In the genomic region with DNA sequence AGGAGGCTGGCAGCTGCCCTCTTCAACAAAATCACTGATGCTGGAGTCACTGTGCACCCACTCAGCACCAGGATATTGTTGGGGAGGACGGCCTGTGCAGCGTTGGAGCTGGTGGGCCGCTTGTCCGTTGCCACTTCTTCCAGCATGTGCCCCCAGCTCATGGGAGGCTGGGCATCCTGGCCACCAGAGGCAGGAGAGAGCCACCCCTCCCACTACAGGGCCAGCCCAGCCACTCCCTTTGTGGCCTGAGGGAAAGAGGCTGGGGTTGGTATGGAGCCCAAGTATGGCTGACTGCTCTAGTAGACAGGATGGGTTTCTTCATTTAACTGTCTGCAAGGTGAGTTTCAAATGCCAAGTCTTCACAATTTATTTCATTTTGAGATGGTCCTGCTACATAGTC, we compare ENCODE assay signal across 17 mouse cellular contexts. TPM values are rescaled to one million over a fixed set of nuclear protein-coding genes. Genes with fewer than 3 reads are reported as not detected.
DNase-seq lines count a peak whose midpoint lies in the region; ATAC-seq and TF ChIP-seq lines count a peak whose summit lies in the region.
"Had no signal": no experiment of that assay in that cellular context is flagged by ENCODE, and none has a peak within 500 bp of the region (broad histone marks: within the 10 kb centered on the region; RNA-seq: fewer than 3 reads in every experiment).

No protein-coding gene starts in this region.

- H3K27ac ChIP-seq in embryonic facial prominence, embryonic 13.5 days, result no peak overlapping the region
- H3K27ac ChIP-seq in embryonic facial prominence, embryonic 10.5 days (replicated peaks), result no peak overlapping the region
- H3K27ac ChIP-seq in hindbrain, embryonic 11.5 days (ENCODE audit: low read depth, low read length), result no peak overlapping the region
- H3K27ac ChIP-seq in hindbrain, embryonic 12.5 days, result no peak overlapping the region
- H3K27ac ChIP-seq in liver, embryonic 14.5 days, result no peak overlapping the region
- no peak overlapping the region for H3K27ac ChIP-seq in liver, embryonic 12.5 days
- no peak overlapping the region for H3K27ac ChIP-seq in cortical plate, adult 2 months (ENCODE audit: insufficient read depth, low read length)
- H3K27ac ChIP-seq: forebrain, embryonic 13.5 days; midbrain, embryonic 13.5 days; neural tube, embryonic 12.5 days had no signal

- H3K9ac ChIP-seq in embryonic facial prominence, embryonic 13.5 days, result 0 out of 2 replicates have a peak overlapping the region, but pooled peaks have one; percentile 11
- H3K9ac ChIP-seq in hindbrain, embryonic 11.5 days (ENCODE audit: low read depth, low read length), result 0 out of 2 replicates have a peak overlapping the region, but pooled peaks have one; percentile 15
- H3K9ac ChIP-seq in hindbrain, embryonic 12.5 days, result no peak overlapping the region
- H3K9ac ChIP-seq in liver, embryonic 14.5 days (replicated peaks), result no peak overlapping the region
- H3K9ac ChIP-seq in liver, embryonic 12.5 days, result no peak overlapping the region
- H3K9ac ChIP-seq: forebrain, embryonic 13.5 days; midbrain, embryonic 13.5 days; neural tube, embryonic 12.5 days had no signal

- 0 out of 2 replicates have a peak, but pooled peaks have one; percentile 6 for TF ChIP-seq CTCF in liver, embryonic 14.5 days (IDR thresholded peaks at IDR 0.05; ENCODE audit: low read depth)
- TF ChIP-seq CTCF in cortical plate, adult 2 months (IDR thresholded peaks at IDR 0.05; ENCODE audit: extremely low read depth, insufficient read depth, low read length), result no peak

- H3K4me3 ChIP-seq in embryonic facial prominence, embryonic 13.5 days, result no peak overlapping the region
- no peak overlapping the region for H3K4me3 ChIP-seq in embryonic facial prominence, embryonic 10.5 days
- H3K4me3 ChIP-seq in hindbrain, embryonic 11.5 days (ENCODE audit: low read depth, low read length), result no peak overlapping the region
- no peak overlapping the region for H3K4me3 ChIP-seq in hindbrain, embryonic 12.5 days
- no peak overlapping the region for H3K4me3 ChIP-seq in liver, embryonic 14.5 days (ENCODE audit: insufficient read depth in 1 of 2, low read depth in 2 of 2, low read length in 2 of 2)
- H3K4me3 ChIP-seq in liver, embryonic 12.5 days, result no peak overlapping the region
- peak overlapping the region; percentile 23; the same call in 1 of the 2 replicates for H3K4me3 ChIP-seq in cortical plate, adult 2 months (ENCODE audit: insufficient read depth, low read length)
- H3K4me3 ChIP-seq: forebrain, embryonic 13.5 days; midbrain, embryonic 13.5 days; neural tube, embryonic 12.5 days had no signal

- 83% methylated on average over 4 of the region's 4 CpGs for WGBS in embryonic facial prominence, embryonic 13.5 days
- 88% methylated on average over 4 of the region's 4 CpGs for WGBS in embryonic facial prominence, embryonic 10.5 days
- WGBS in hindbrain, embryonic 11.5 days, result 97% methylated on average over 4 of the region's 4 CpGs
- 92% methylated on average over 4 of the region's 4 CpGs for WGBS in hindbrain, embryonic 12.5 days
- 62% methylated on average over 4 of the region's 4 CpGs for WGBS in liver, embryonic 14.5 days (ENCODE audit: insufficient replicate concordance)
- WGBS in liver, embryonic 12.5 days (ENCODE audit: insufficient replicate concordance), result 83% methylated on average over 4 of the region's 4 CpGs

- ATAC-seq in embryonic facial prominence, embryonic 13.5 days (ENCODE audit: insufficient number of reproducible peaks, insufficient read depth, low FRiP score, low TSS enrichment, low read depth), result no peak
- ATAC-seq in hindbrain, embryonic 11.5 days (ENCODE audit: low FRiP score), result no peak
- ATAC-seq in hindbrain, embryonic 12.5 days (ENCODE audit: low FRiP score), result no peak
- ATAC-seq in liver, embryonic 14.5 days (ENCODE audit: insufficient read depth), result no peak
- ATAC-seq in liver, embryonic 12.5 days, result no peak
- ATAC-seq: forebrain, embryonic 13.5 days; midbrain, embryonic 13.5 days had no signal

- H3K4me2 ChIP-seq in embryonic facial prominence, embryonic 13.5 days, result no peak overlapping the region
- no peak overlapping the region for H3K4me2 ChIP-seq in hindbrain, embryonic 11.5 days (replicated peaks; ENCODE audit: low read depth, low read length)
- no peak overlapping the region for H3K4me2 ChIP-seq in hindbrain, embryonic 12.5 days (replicated peaks)
- no peak overlapping the region for H3K4me2 ChIP-seq in liver, embryonic 14.5 days (ENCODE audit: low read depth)
- no peak overlapping the region for H3K4me2 ChIP-seq in liver, embryonic 12.5 days
- H3K4me2 ChIP-seq: forebrain, embryonic 13.5 days; midbrain, embryonic 13.5 days; neural tube, embryonic 12.5 days had no signal

- TF ChIP-seq EP300 in liver, embryonic 14.5 days (IDR thresholded peaks at IDR 0.05; ENCODE audit: low read depth), result no peak

- no peaks in the 10 kb centered on the region for H3K9me3 ChIP-seq in embryonic facial prominence, embryonic 13.5 days
- no peaks in the 10 kb centered on the region for H3K9me3 ChIP-seq in embryonic facial prominence, embryonic 10.5 days
- no peaks in the 10 kb centered on the region for H3K9me3 ChIP-seq in hindbrain, embryonic 11.5 days (ENCODE audit: control insufficient read depth, low read length)
- no peaks in the 10 kb centered on the region for H3K9me3 ChIP-seq in hindbrain, embryonic 12.5 days (replicated peaks)
- no peaks in the 10 kb centered on the region for H3K9me3 ChIP-seq in liver, embryonic 14.5 days (ENCODE audit: control insufficient read depth, low read length)
- H3K9me3 ChIP-seq in liver, embryonic 12.5 days (replicated peaks), result no peaks in the 10 kb centered on the region
- H3K9me3 ChIP-seq: forebrain, embryonic 13.5 days; midbrain, embryonic 13.5 days; neural tube, embryonic 12.5 days had no signal

- no peak for TF ChIP-seq POLR2A in cortical plate, adult 2 months (IDR thresholded peaks at IDR 0.05; ENCODE audit: extremely low read depth, insufficient read depth, low read length)

- no peaks in the 10 kb centered on the region; the same call in 1 of the 2 replicates for H3K36me3 ChIP-seq in embryonic facial prominence, embryonic 13.5 days
- no peaks in the 10 kb centered on the region for H3K36me3 ChIP-seq in embryonic facial prominence, embryonic 10.5 days (replicated peaks)
- no peaks in the 10 kb centered on the region for H3K36me3 ChIP-seq in hindbrain, embryonic 11.5 days (ENCODE audit: control insufficient read depth, insufficient read depth, low read length)
- H3K36me3 ChIP-seq in hindbrain, embryonic 12.5 days, result peaks cover 3% of the 10 kb centered on the region; the same call in 1 of the 2 replicates
- no peaks in the 10 kb centered on the region for H3K36me3 ChIP-seq in liver, embryonic 14.5 days (replicated peaks; ENCODE audit: control insufficient read depth, insufficient read depth, low read depth)
- H3K36me3 ChIP-seq in liver, embryonic 12.5 days, result no peaks in the 10 kb centered on the region

- DNase-seq in embryonic facial prominence, embryonic 10.5 days (ENCODE audit: low spot score), result no peak
- DNase-seq in hindbrain, embryonic 11.5 days (ENCODE audit: low spot score), result no peak
- DNase-seq in liver, embryonic 14.5 days (ENCODE audit: low read depth in 3 of 3, low spot score in 3 of 3), result no peak
- no peak for DNase-seq in adrenal gland, adult 2 months
- DNase-seq: adrenal gland, postnatal 25 days; cerebellum, adult 9-11 months; kidney, adult 2 months; kidney, postnatal 14 days; layer of hippocampus, postnatal 36 days; thymus, postnatal 25 days had no signal

- H3K4me1 ChIP-seq in embryonic facial prominence, embryonic 13.5 days, result peaks cover 19% of the 10 kb centered on the region
- peaks cover 59% of the 10 kb centered on the region for H3K4me1 ChIP-seq in embryonic facial prominence, embryonic 10.5 days
- peaks cover 14% of the 10 kb centered on the region for H3K4me1 ChIP-seq in hindbrain, embryonic 11.5 days (replicated peaks; ENCODE audit: control insufficient read depth, insufficient read depth, low read length)
- H3K4me1 ChIP-seq in hindbrain, embryonic 12.5 days, result peaks cover 32% of the 10 kb centered on the region
- H3K4me1 ChIP-seq in liver, embryonic 14.5 days (replicated peaks; ENCODE audit: control insufficient read depth in 2 of 2, insufficient read depth in 2 of 2, low read length in 1 of 2), result no peaks in the 10 kb centered on the region; a peak in 1 of 4 replicates
- H3K4me1 ChIP-seq in liver, embryonic 12.5 days, result peaks cover 9% of the 10 kb centered on the region; the same call in 1 of the 2 replicates
- no peaks in the 10 kb centered on the region for H3K4me1 ChIP-seq in cortical plate, adult 2 months (ENCODE audit: control insufficient read depth, insufficient read depth, low read length)

- H3K27me3 ChIP-seq in embryonic facial prominence, embryonic 13.5 days, result peaks cover 23% of the 10 kb centered on the region
- peaks cover 68% of the 10 kb centered on the region for H3K27me3 ChIP-seq in embryonic facial prominence, embryonic 10.5 days (replicated peaks; ENCODE audit: low read depth, poor library complexity, severe bottlenecking)
- H3K27me3 ChIP-seq in hindbrain, embryonic 11.5 days (ENCODE audit: control insufficient read depth, insufficient read depth, low read length), result peaks cover 5% of the 10 kb centered on the region; the same call in 1 of the 2 replicates
- H3K27me3 ChIP-seq in hindbrain, embryonic 12.5 days, result peaks cover 26% of the 10 kb centered on the region
- no peaks in the 10 kb centered on the region for H3K27me3 ChIP-seq in liver, embryonic 14.5 days (ENCODE audit: control insufficient read depth, insufficient read depth, low read length)
- peaks cover 29% of the 10 kb centered on the region for H3K27me3 ChIP-seq in liver, embryonic 12.5 days (replicated peaks)
- H3K27me3 ChIP-seq: forebrain, embryonic 13.5 days had no signal

RNA-seq across cellular contexts. Expression of a gene that starts 32.2 kb away (rescaled TPM):
- 3.6 and 3.7 TPM in 2 replicates for polyA plus RNA-seq in embryonic facial prominence, embryonic 13.5 days (2015; fragmentation: Nextera tagmentation; extraction: Ambion mirVana)
- 0.84 and 1.6 TPM in 2 replicates for polyA plus RNA-seq in embryonic facial prominence, embryonic 10.5 days (2016; fragmentation: Nextera tagmentation; extraction: Ambion mirVana)
- polyA plus RNA-seq in hindbrain, embryonic 11.5 days (2014; fragmentation: Nextera tagmentation; extraction: Ambion mirVana), result 1.9 TPM in 2 replicates
- 12.6 and 13.5 TPM in 2 replicates for polyA plus RNA-seq in hindbrain, embryonic 12.5 days (2016; fragmentation: Nextera tagmentation; extraction: Ambion mirVana)
- polyA plus RNA-seq in liver, embryonic 14.5 days (2012; rRNA removed), result 0.45 and 0.57 TPM in 2 replicates
- 0.13 and 0.27 TPM in 2 replicates for polyA plus RNA-seq in liver, embryonic 14.5 days (2014; fragmentation: Nextera tagmentation; extraction: Ambion mirVana)
- 0.37 and 0.49 TPM in 2 replicates for polyA plus RNA-seq in liver, embryonic 12.5 days (2016; fragmentation: Nextera tagmentation; extraction: Ambion mirVana)
- 208 and 235 TPM in 2 replicates for polyA plus RNA-seq in cortical plate, adult 2 months (2012; rRNA removed)
- 10 to 100 TPM in 1 of 2 experiments, 1 to 10 TPM in 1; 9.9 to 15.5 TPM for total RNA-seq in adrenal gland, adult 2 months (2021)
- 26.3 and 44.1 TPM in 2 replicates for polyA plus RNA-seq in adrenal gland, adult 2 months (2012; rRNA removed)

Comparison
In these comparisons a context has a peak if more than half of its experiments do, and no peak if none do; other contexts are left out.
1. H3K9ac ChIP-seq: peak in embryonic facial prominence, embryonic 13.5 days (single experiment) and hindbrain, embryonic 11.5 days (single experiment); none in hindbrain, embryonic 12.5 days (single experiment), liver, embryonic 14.5 days (single experiment) and liver, embryonic 12.5 days (single experiment).